Mouse (Mus musculus): Measurements from ENCODE around the gene Pnpla7. TPM values are rescaled to one million over a fixed set of nuclear protein-coding genes. Genes with fewer than 3 reads are reported as not detected.

Pnpla7 gene
- total and polyA plus RNA-seq, 2 experiments = 113 to 141 TPM

- Histone ChIP-seq H3K4me1 (ENCODE audit: control insufficient read depth, insufficient read depth, low read length) (no peaks in the 10 kb centered on the region), H3K27me3 (ENCODE audit: control insufficient read depth, insufficient read depth, low read length) (no peaks in the 10 kb centered on the region), H3K27ac (replicated peaks; ENCODE audit: insufficient read depth, low read depth, low read length) (no peak overlapping the region), H3K4me3 (ENCODE audit: insufficient read depth, low read depth, low read length) (no peak overlapping the region), H3K79me2 (ENCODE audit: control insufficient read depth, insufficient read depth, low read length) (no peaks in the 10 kb centered on the region), H3K9ac (ENCODE audit: low read depth, low read length) (no peak overlapping the region), H3K36me3 (ENCODE audit: control insufficient read depth, insufficient read depth, low read length) (peaks cover 4% of the 10 kb centered on the region; the same call in 1 of the 2 replicates)
- TF ChIP-seq POLR2A (IDR thresholded peaks at IDR 0.05; ENCODE audit: extremely low read depth, insufficient read depth, low read length) (no peak), CTCF (IDR thresholded peaks at IDR 0.05; ENCODE audit: low read depth, low read length) (no peak)
- WGBS = 68% methylated on average over 5 of the region's 5 CpGs
- peak; percentile 62 for DNase-seq (ENCODE audit: extremely low read depth, low read depth, low spot score)
Measured at GRCm38 (mm10) chr2:25063523-25063922, 87.7 kb downstream of the Pnpla7 start.

GRCm38 (mm10) chr2:25064285-25064684 is 88.5 kb downstream of the Pnpla7 start:
- no peaks in the 10 kb centered on the region for H3K79me2 ChIP-seq (ENCODE audit: control insufficient read depth, insufficient read depth, low read length)
- no peaks in the 10 kb centered on the region for H3K27me3 ChIP-seq (ENCODE audit: control insufficient read depth, insufficient read depth, low read length)
- H3K27ac ChIP-seq (replicated peaks; ENCODE audit: insufficient read depth, low read depth, low read length) = no peak overlapping the region
- no peaks in the 10 kb centered on the region for H3K4me1 ChIP-seq (ENCODE audit: control insufficient read depth, insufficient read depth, low read length)
- no peak overlapping the region for H3K9ac ChIP-seq (ENCODE audit: low read depth, low read length)
- TF ChIP-seq POLR2A (IDR thresholded peaks at IDR 0.05; ENCODE audit: extremely low read depth, insufficient read depth, low read length) = no peak
- no peak for TF ChIP-seq CTCF (IDR thresholded peaks at IDR 0.05; ENCODE audit: low read depth, low read length)
- 74% methylated on average over 1 of the region's 1 CpGs for WGBS
- peaks cover 4% of the 10 kb centered on the region; the same call in 1 of the 2 replicates for H3K36me3 ChIP-seq (ENCODE audit: control insufficient read depth, insufficient read depth, low read length)
- no peak overlapping the region for H3K4me3 ChIP-seq (ENCODE audit: insufficient read depth, low read depth, low read length)
- DNase-seq (ENCODE audit: extremely low read depth, low read depth, low spot score) = no peak

GRCm38 (mm10) chr2:25065537-25065936 is 89.7 kb downstream of the Pnpla7 start:
- no peaks in the 10 kb centered on the region for H3K79me2 ChIP-seq (ENCODE audit: control insufficient read depth, insufficient read depth, low read length)
- H3K4me3 ChIP-seq (ENCODE audit: insufficient read depth, low read depth, low read length) = no peak overlapping the region
- TF ChIP-seq POLR2A (IDR thresholded peaks at IDR 0.05; ENCODE audit: extremely low read depth, insufficient read depth, low read length) = no peak
- TF ChIP-seq CTCF (IDR thresholded peaks at IDR 0.05; ENCODE audit: low read depth, low read length) = no peak
- H3K27ac ChIP-seq (replicated peaks; ENCODE audit: insufficient read depth, low read depth, low read length) = no peak overlapping the region
- H3K36me3 ChIP-seq (ENCODE audit: control insufficient read depth, insufficient read depth, low read length) = peaks cover 2% of the 10 kb centered on the region; the same call in 1 of the 2 replicates
- no peak for DNase-seq (ENCODE audit: extremely low read depth, low read depth, low spot score)
- no peak overlapping the region for H3K9ac ChIP-seq (ENCODE audit: low read depth, low read length)
- no peaks in the 10 kb centered on the region for H3K27me3 ChIP-seq (ENCODE audit: control insufficient read depth, insufficient read depth, low read length)
- H3K4me1 ChIP-seq (ENCODE audit: control insufficient read depth, insufficient read depth, low read length) = 0 out of 2 replicates have a peak, but pooled peaks cover 1% of the 10 kb centered on the region

- no peak overlapping the region for H3K4me3 ChIP-seq (ENCODE audit: insufficient read depth, low read depth, low read length)
- no peak for DNase-seq (ENCODE audit: extremely low read depth, low read depth, low spot score)
- H3K27me3 ChIP-seq (ENCODE audit: control insufficient read depth, insufficient read depth, low read length) = no peaks in the 10 kb centered on the region
- H3K79me2 ChIP-seq (ENCODE audit: control insufficient read depth, insufficient read depth, low read length) = no peaks in the 10 kb centered on the region
- TF ChIP-seq POLR2A (IDR thresholded peaks at IDR 0.05; ENCODE audit: extremely low read depth, insufficient read depth, low read length) (no peak), CTCF (IDR thresholded peaks at IDR 0.05; ENCODE audit: low read depth, low read length) (no peak)
- no peak overlapping the region for H3K27ac ChIP-seq (replicated peaks; ENCODE audit: insufficient read depth, low read depth, low read length)
- H3K9ac ChIP-seq (ENCODE audit: low read depth, low read length) = no peak overlapping the region
- H3K36me3 ChIP-seq (ENCODE audit: control insufficient read depth, insufficient read depth, low read length) = peaks cover 3% of the 10 kb centered on the region
- 96% methylated on average over 4 of the region's 4 CpGs for WGBS
- H3K4me1 ChIP-seq (ENCODE audit: control insufficient read depth, insufficient read depth, low read length) = 0 out of 2 replicates have a peak, but pooled peaks cover 1% of the 10 kb centered on the region
Measured at GRCm38 (mm10) chr2:25066552-25066951, 90.7 kb downstream of the Pnpla7 start.

- H3K27ac ChIP-seq (replicated peaks; ENCODE audit: insufficient read depth, low read depth, low read length) = 0 out of 2 replicates have a peak overlapping the region, but pooled peaks have one; percentile 13
- no peaks in the 10 kb centered on the region for H3K27me3 ChIP-seq (ENCODE audit: control insufficient read depth, insufficient read depth, low read length)
- no peak for TF ChIP-seq CTCF (IDR thresholded peaks at IDR 0.05; ENCODE audit: low read depth, low read length)
- no peak for TF ChIP-seq POLR2A (IDR thresholded peaks at IDR 0.05; ENCODE audit: extremely low read depth, insufficient read depth, low read length)
- no peak overlapping the region for H3K4me3 ChIP-seq (ENCODE audit: insufficient read depth, low read depth, low read length)
- peak; percentile 77 for DNase-seq (ENCODE audit: extremely low read depth, low read depth, low spot score)
- H3K4me1 ChIP-seq (ENCODE audit: control insufficient read depth, insufficient read depth, low read length) = 0 out of 2 replicates have a peak, but pooled peaks cover 1% of the 10 kb centered on the region
- H3K36me3 ChIP-seq (ENCODE audit: control insufficient read depth, insufficient read depth, low read length) = peaks cover 4% of the 10 kb centered on the region
- WGBS = 21% methylated on average over 4 of the region's 4 CpGs
- no peak overlapping the region for H3K9ac ChIP-seq (ENCODE audit: low read depth, low read length)
- peaks cover 4% of the 10 kb centered on the region; the same call in 1 of the 2 replicates for H3K79me2 ChIP-seq (ENCODE audit: control insufficient read depth, insufficient read depth, low read length)
Measured at GRCm38 (mm10) chr2:25069537-25069936, 93.7 kb downstream of the Pnpla7 start.

- 93% methylated on average over 4 of the region's 4 CpGs for WGBS
- Histone ChIP-seq H3K79me2 (ENCODE audit: control insufficient read depth, insufficient read depth, low read length) (peaks cover 4% of the 10 kb centered on the region; the same call in 1 of the 2 replicates), H3K4me1 (ENCODE audit: control insufficient read depth, insufficient read depth, low read length) (peaks cover 7% of the 10 kb centered on the region), H3K4me3 (ENCODE audit: insufficient read depth, low read depth, low read length) (no peak overlapping the region), H3K27me3 (ENCODE audit: control insufficient read depth, insufficient read depth, low read length) (no peaks in the 10 kb centered on the region), H3K27ac (replicated peaks; ENCODE audit: insufficient read depth, low read depth, low read length) (no peak overlapping the region), H3K36me3 (ENCODE audit: control insufficient read depth, insufficient read depth, low read length) (peaks cover 4% of the 10 kb centered on the region), H3K9ac (ENCODE audit: low read depth, low read length) (no peak overlapping the region)
- DNase-seq (ENCODE audit: extremely low read depth, low read depth, low spot score) = no peak
- TF ChIP-seq CTCF (IDR thresholded peaks at IDR 0.05; ENCODE audit: low read depth, low read length) = no peak
- TF ChIP-seq POLR2A (IDR thresholded peaks at IDR 0.05; ENCODE audit: extremely low read depth, insufficient read depth, low read length) = no peak
Measured at GRCm38 (mm10) chr2:25072398-25072797, 96.6 kb downstream of the Pnpla7 start.

Data from liver, adult 2 months (tissue).